Mouse (Mus musculus): ENCODE measurements around the gene Oser1. TPM values are rescaled to one million over a fixed set of nuclear protein-coding genes. Genes with fewer than 3 reads are reported as not detected.

Gene Oser1
- total and polyA plus RNA-seq, 3 experiments = 43.8 to 53.9 TPM; not detected in 1

DNA sequence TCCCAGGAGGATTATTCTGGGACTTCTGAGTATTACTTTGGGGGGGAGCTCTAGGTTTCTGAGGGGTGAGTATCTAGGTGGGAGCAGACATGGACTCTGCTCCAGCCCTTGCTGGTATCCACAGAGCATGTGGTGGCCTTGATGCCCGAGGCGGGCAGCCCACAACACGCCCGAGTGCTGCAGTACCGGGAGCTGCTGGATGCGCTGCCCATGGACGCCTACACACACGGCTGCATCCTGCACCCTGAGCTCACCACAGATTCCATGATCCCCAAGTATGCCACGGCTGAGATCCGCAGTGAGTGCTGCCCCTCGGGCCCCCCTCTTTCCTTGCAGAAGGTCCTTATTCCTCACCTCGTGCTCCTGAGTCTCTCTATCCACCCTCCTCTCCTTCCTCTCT is 22.9 kb upstream of the Oser1 start:
- Histone ChIP-seq H3K9ac (ENCODE audit: control insufficient read depth, low read depth, low read length, poor library complexity, severe bottlenecking) (no peak overlapping the region), H3K27me3 (ENCODE audit: control insufficient read depth in 1 of 2, insufficient read depth in 2 of 2, low read length in 2 of 2) (peaks cover 5 to 21% of the 10 kb centered on the region in 2 experiments; a peak in 3 of 4 replicates)

DNA sequence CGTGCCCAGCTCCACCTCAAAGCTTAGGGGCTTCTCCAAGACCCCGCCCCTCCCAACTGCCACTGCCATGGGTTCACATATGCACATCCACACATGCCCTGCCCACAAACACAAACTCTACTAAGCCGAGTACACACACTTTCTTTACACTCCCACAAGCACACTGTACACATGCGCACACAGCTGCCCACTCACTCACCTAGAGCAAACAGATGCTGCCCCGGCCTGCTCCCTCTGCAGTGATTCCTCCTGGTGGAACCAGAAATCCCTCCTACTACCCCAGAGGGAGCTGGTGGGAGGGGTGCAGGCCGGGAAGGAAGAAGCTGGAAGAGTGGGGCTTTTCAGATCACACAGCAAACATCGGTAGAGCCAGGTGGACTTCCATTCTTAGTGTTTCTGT is 19.5 kb upstream of the Oser1 start:
- H3K4me3 ChIP-seq (ENCODE audit: control insufficient read depth in 1 of 2, insufficient read depth in 1 of 2, low read depth in 2 of 2, low read length in 2 of 2) = no peak overlapping the region
- H3K36me3 ChIP-seq (ENCODE audit: control insufficient read depth in 1 of 2, insufficient read depth in 2 of 2, low read length in 2 of 2) = no peaks in the 10 kb centered on the region
- H3K4me1 ChIP-seq (ENCODE audit: control insufficient read depth in 1 of 2, insufficient read depth in 2 of 2, low read length in 2 of 2) = no peaks in the 10 kb centered on the region
- H3K79me2 ChIP-seq (ENCODE audit: control insufficient read depth, insufficient read depth, low read length, poor library complexity) = no peaks in the 10 kb centered on the region
- no peaks in the 10 kb centered on the region for H3K9me3 ChIP-seq (replicated peaks; ENCODE audit: insufficient read depth, low read length)
- TF ChIP-seq MAFK (IDR thresholded peaks at IDR 0.05; ENCODE audit: borderline replicate concordance, low read depth, low read length) = no peak
- TF ChIP-seq GABPA (IDR thresholded peaks at IDR 0.05; ENCODE audit: low read depth, low read length) = no peak
- no peak for TF ChIP-seq TAL1 (IDR thresholded peaks at IDR 0.05; ENCODE audit: low read length)
- no peak for TF ChIP-seq MXI1 (IDR thresholded peaks at IDR 0.05; ENCODE audit: low read depth, low read length)
- no peak for TF ChIP-seq CHD1 (IDR thresholded peaks at IDR 0.05; ENCODE audit: low read depth, low read length)
- no peak for TF ChIP-seq EP300 (IDR thresholded peaks at IDR 0.05; ENCODE audit: low read depth in 1 of 2, low read length in 2 of 2)
- no peak for TF ChIP-seq MAX (IDR thresholded peaks at IDR 0.05; ENCODE audit: low read length)
- TF ChIP-seq SMC3 (IDR thresholded peaks at IDR 0.05; ENCODE audit: low read depth, low read length) = no peak
- no peak for TF ChIP-seq MAZ (IDR thresholded peaks at IDR 0.05; ENCODE audit: low read depth, low read length)
- H3K9ac ChIP-seq (ENCODE audit: control insufficient read depth, low read depth, low read length, poor library complexity, severe bottlenecking) = no peak overlapping the region
- peaks cover 7 to 24% of the 10 kb centered on the region in 2 experiments; a peak in 3 of 4 replicates for H3K27me3 ChIP-seq (ENCODE audit: control insufficient read depth in 1 of 2, insufficient read depth in 2 of 2, low read length in 2 of 2)
- DNase-seq (ENCODE audit: low read depth, low spot score) = no peak
- H3K27ac ChIP-seq (ENCODE audit: control insufficient read depth, low read depth, low read length) = no peak overlapping the region

More for the DNA sequence above, 22.9 kb upstream of the Oser1 start:
- no peak overlapping the region for H3K27ac ChIP-seq (ENCODE audit: control insufficient read depth, low read depth, low read length)
- no peaks in the 10 kb centered on the region for H3K4me1 ChIP-seq (ENCODE audit: control insufficient read depth in 1 of 2, insufficient read depth in 2 of 2, low read length in 2 of 2)
- no peaks in the 10 kb centered on the region for H3K9me3 ChIP-seq (replicated peaks; ENCODE audit: insufficient read depth, low read length)
- no peak for DNase-seq (ENCODE audit: low read depth, low spot score)
- H3K36me3 ChIP-seq (ENCODE audit: control insufficient read depth in 1 of 2, insufficient read depth in 2 of 2, low read length in 2 of 2) = no peaks in the 10 kb centered on the region
- no peaks in the 10 kb centered on the region for H3K79me2 ChIP-seq (ENCODE audit: control insufficient read depth, insufficient read depth, low read length, poor library complexity)
- H3K4me3 ChIP-seq (ENCODE audit: control insufficient read depth in 1 of 2, insufficient read depth in 1 of 2, low read depth in 2 of 2, low read length in 2 of 2) = no peak overlapping the region
- TF ChIP-seq ZC3H11A (IDR thresholded peaks at IDR 0.05; ENCODE audit: low read depth, low read length) (no peak), GATA1 (IDR thresholded peaks at IDR 0.05; ENCODE audit: low read depth, low read length) (no peak), USF2 (IDR thresholded peaks at IDR 0.05; ENCODE audit: borderline replicate concordance in 1 of 2, insufficient read depth in 1 of 2, low read depth in 1 of 2, low read length in 2 of 2) (no peak), EP300 (IDR thresholded peaks at IDR 0.05; ENCODE audit: low read depth in 1 of 2, low read length in 2 of 2) (no peak)

DNA sequence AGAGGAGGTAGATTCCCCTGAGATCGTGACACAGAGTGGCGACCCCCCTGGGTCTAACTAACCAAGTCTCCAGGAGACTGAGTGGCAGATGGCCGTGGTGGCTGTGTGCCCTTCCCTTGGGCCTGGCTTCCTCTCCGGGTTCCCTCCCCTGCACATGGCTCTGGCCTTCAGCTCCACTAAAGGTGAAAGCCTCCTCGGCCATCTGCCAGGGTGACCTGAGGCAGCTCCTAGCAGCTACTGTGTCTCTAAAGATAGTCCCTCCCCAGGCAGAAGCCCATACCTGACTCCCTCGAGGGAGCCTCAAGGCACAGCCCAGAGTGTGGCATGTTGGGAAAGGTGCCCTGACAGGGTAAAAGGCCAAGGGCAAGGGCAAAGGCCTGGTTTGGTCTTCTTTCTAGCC is 19.0 kb upstream of the Oser1 start:
- no peak overlapping the region for H3K27ac ChIP-seq (ENCODE audit: control insufficient read depth, low read depth, low read length)
- peaks cover 7 to 24% of the 10 kb centered on the region in 2 experiments; a peak in 3 of 4 replicates for H3K27me3 ChIP-seq (ENCODE audit: control insufficient read depth in 1 of 2, insufficient read depth in 2 of 2, low read length in 2 of 2)
- DNase-seq (ENCODE audit: low read depth, low spot score) = no peak
- no peak overlapping the region for H3K9ac ChIP-seq (ENCODE audit: control insufficient read depth, low read depth, low read length, poor library complexity, severe bottlenecking)
- H3K4me1 ChIP-seq (ENCODE audit: control insufficient read depth in 1 of 2, insufficient read depth in 2 of 2, low read length in 2 of 2) = no peaks in the 10 kb centered on the region
- H3K79me2 ChIP-seq (ENCODE audit: control insufficient read depth, insufficient read depth, low read length, poor library complexity) = no peaks in the 10 kb centered on the region
- TF ChIP-seq POLR2AphosphoS5 (IDR thresholded peaks at IDR 0.05; ENCODE audit: borderline replicate concordance, low read depth, low read length) (no peak), MYB (IDR thresholded peaks at IDR 0.05; ENCODE audit: low read depth, low read length) (no peak), TCF12 (IDR thresholded peaks at IDR 0.05; ENCODE audit: low read depth, low read length) (no peak)
- no peaks in the 10 kb centered on the region for H3K36me3 ChIP-seq (ENCODE audit: control insufficient read depth in 1 of 2, insufficient read depth in 2 of 2, low read length in 2 of 2)
- no peaks in the 10 kb centered on the region for H3K9me3 ChIP-seq (replicated peaks; ENCODE audit: insufficient read depth, low read length)
- no peak overlapping the region for H3K4me3 ChIP-seq (ENCODE audit: control insufficient read depth in 1 of 2, insufficient read depth in 1 of 2, low read depth in 2 of 2, low read length in 2 of 2)

Measured in MEL (cell line).